Mouse (Mus musculus) gonadal fat pad, adult 2 months (tissue): Measurements from ENCODE around the gene Gyg. TPM values are rescaled to one million over a fixed set of nuclear protein-coding genes. Genes with fewer than 3 reads are reported as not detected.

Experiments used
- DNase-seq: peaks from one replicate; pipeline ENCODE4 v3.0.0-alpha.2; 2012; ENCODE audit warnings: low read depth
- polyA plus RNA-seq: library from polyadenylated mRNA; depleted of rRNA; stranded (reverse); fragments of >200 nt; gene quantifications from 2 replicates; pipeline ENCODE4 v1.2.3, GENCODE M21; 2012; rRNA removed

Gyg gene
- polyA plus RNA-seq = 34.4 and 50.1 TPM in 2 replicates

DNA sequence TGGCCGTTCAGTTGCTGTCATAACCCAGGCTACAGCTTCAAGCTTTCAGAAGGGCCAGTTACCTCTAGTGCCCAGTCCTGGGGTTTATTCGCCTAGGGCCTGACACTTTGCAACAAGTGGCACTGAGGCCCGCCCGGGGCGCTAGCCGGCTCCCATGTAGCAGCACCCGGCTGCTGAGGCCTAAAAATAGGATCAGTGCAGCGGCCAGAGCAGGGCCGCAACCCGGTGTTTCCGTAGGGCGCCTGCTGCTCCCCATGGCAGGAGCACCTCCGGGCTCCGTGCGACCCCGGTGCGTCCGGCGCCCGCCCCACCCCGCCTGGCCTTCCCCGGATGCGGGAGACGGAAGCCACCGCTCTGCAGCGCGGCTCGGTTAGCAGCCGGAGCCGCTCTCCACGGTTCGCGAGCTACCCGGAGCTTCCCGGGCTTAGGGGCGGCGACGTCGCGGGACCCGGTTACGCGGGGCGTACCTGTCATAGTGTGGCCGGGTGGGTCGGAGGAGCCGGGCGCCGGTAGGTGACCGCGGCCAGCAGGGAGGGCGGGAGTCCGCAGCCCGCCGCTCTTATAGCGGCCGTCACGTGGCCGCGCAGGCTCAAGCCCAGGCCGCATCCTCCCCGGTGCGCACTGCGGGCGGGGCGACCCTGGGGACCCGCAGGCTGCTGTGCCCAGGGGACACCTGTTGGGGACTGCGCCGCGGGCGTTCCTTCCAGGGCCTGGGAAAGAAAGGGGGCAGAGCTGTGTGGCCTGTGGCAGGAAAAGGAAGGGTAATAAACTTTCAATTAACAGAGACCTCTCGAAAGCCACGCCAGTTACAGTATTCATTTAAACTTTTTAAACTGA is at the start of gene Gyg:
Gene Gyg, minus strand, starts transcription at position 787 of the 837 bp plus-strand sequence.
- DNase-seq = no peak

DNA sequence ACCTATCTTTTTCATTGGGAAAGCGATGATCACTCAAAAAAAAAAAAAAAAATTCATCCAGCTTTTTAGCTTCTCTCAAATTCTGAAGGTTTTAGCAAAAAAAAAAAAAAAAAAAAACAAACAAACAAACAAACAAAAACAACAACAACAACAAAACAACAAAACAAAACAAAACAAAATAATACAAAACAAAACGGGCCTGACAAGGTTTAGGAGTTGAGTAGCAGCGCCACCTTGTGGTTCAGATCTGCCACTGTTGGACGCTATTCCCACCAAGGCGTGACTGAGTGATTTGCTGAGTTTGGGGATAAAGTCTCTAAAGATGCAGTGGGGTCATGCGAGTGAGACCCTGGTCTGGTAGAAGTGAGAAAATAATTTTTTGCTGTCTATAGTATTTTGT is 43.8 kb upstream of the Gyg start:
- DNase-seq = no peak

DNA sequence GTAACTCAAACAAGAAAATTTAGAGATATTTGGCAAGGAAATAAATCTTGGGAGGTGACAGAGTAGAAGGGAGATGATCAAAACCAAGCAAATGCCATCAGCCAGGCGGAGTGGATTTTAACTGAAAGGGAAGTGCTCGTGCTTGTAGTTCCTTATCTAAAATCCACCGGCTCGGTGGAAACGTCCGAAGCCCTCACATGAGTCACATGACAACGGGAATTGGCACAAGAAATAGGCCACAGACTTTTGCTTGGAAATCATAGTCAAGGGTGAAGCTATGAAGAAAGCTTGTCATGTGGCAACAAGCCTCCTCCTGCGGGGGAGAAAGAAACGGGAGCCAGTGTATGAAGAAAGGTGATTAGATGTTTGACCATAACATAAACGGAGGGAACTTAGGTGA is 42.8 kb upstream of the Gyg start:
- peak; percentile 44 for DNase-seq

DNA sequence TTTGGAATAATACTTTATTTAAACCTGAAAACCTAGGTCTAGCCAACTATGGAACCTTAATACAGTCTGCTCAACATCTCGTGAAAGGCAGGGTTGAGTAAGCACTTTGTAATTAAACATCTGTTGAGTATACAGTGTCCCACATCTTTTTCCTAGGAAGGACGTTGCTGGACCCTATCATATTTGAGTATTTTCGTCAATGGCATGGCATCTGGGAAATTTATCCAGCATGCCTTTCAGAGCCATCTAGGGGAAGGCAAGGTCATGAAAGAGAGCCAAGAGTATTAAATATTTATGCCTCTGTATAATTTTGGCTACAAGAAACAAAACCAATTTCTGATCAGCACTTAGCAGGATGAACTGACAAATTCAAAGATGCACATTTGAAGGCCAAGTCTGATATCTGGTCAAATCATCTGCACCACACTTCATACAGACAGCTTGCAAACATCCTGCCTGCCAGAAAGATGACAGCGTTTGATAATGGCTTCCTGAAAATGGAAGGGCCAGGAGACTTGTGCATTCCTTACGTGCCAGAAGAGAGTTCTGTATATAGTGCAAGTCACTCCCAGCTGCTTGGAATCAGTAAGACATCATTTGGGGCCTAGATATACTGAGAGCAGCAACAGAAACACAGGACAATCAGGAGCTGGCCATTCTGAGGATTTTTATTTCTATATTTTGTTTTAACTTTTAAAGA is 34.0 kb upstream of the Gyg start:
- DNase-seq = no peak

DNA sequence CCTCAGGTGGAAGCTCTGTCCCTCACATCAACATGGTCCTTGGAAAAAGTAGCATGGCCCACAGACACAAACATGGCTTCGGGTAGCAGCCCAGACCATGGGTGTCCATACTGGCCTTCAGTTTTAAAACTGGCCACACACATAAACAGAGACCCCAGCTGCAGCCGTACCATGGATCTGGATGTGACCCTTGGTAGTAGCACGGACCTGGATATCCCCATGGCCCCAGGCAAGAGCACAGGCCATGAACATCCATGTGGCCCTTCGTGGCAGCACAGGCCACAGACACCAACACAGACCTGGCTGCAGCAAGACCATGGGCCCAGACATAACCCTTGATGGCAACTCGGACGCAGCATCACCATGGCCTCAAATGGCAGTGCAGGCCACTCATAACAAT is 17.3 kb upstream of the Gyg start:
- no peak for DNase-seq

DNA sequence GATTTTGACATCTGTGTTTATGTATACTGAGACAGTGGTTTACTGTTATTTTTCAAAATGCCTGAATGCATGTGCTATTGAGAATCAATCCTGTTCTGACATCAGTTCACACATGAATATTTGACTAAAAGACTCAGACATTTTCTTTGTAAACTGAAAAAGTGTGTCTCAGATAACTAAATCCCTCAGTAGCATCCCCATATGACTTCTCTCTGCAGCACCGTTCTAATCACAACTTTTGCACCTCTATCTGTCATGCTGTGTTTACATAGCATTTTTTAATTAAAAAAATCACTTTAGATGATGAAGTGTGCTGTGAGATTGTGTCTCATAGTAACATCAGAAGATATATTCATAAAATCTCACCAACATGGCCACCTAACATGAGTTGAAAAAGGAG is 12.4 kb upstream of the Gyg start:
- no peak for DNase-seq

DNA sequence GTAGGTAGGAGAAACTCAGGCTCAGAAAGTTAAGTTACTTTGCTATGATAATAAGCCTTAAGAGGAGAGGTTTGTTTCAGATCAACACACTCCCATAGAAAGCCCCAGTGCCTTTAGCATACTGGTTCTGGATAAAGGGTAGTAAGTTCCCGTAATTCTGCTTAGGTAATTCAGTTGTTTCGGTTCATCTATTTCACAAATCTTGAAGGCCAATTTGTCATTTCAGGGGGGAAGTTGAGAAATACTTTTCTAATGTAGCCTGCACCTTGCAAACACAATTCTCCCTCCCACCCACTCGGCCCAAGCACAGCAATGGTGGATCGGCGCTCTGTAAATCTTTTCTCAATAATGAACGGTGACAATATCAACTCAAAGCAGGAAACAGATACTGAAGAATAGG is 359 bp upstream of the Gyg start:
- DNase-seq = no peak

DNA sequence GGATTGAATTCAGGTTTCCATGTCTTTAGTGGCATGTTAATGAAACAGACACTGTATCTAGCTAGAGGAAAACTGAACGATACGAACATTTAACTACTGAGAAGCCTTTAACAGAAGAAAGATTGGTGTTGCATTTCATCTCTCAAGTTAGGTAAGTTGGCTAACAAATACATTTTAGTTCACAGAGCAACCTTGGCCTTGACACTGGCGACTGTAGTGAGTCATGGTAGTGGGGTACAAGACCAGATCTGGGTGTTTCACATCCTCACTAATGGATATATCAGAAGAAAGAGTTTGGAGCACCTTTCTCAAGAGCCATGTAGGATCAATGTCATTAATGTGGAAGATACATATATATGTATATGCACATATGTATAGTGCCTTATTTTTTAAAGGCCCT is 3.5 kb downstream of the Gyg start:
- DNase-seq = no peak

DNA sequence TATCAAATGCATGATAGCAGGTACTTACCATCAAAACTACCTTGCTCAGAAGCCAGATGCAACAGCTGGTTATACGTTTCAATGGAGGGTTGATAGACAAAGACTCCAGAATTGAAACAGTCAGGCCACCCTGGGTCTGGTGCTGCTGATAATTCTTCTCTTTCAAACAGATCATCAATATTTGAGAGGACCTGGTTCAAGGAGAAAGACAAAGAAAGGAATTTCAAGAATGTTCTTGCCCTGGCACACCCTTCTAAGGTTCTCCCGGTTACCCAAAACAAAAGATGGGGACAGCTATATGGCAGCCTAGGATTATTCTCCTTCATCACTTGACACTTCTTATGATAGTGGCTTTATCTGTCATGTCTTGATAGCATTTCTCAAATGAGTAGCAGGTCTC is 4.6 kb downstream of the Gyg start:
- DNase-seq = no peak

DNA sequence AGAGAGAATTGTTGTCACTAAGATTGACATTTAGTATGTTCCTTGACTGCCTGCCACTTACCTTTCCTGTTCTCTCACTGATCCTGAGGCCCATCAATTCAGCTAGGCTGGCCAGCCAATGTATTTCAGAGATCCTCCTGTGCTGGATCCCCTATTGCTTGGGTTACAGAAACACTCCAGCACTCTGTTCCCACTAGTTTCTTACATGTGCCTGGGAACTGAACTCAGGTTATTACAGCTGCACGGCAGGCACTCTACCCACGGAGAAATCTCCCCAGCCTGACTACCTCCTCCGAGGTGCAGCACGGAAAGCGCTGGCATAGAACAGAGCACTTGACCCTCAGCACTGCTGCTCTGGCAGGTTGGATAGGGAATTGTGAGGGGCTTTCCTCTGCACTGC is 7.5 kb downstream of the Gyg start:
- no peak for DNase-seq

DNA sequence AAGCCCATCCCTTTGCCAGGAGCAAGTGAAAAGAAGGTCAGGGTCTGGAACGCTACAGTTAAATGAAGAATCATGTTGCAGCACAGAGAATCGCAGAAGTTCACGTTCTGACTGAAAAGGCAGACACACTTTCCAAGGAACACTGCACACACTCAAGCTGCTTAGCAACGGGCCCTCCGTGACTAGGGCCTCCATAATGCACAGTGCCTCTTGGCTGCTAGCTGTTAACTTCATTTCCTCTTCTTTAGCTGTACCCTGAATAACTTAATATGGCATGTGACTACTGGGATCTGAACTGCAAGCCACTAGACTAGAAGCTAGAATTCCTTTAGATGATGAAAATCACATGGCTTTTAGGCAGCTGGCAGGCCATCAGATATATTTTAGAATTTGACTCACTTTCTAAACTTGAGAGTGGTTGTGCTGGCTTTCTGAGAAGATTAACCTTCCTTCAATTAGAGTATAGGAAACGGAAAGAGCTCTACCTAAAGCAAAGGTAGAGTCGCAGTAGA is 8.2 kb downstream of the Gyg start:
- no peak for DNase-seq

DNA sequence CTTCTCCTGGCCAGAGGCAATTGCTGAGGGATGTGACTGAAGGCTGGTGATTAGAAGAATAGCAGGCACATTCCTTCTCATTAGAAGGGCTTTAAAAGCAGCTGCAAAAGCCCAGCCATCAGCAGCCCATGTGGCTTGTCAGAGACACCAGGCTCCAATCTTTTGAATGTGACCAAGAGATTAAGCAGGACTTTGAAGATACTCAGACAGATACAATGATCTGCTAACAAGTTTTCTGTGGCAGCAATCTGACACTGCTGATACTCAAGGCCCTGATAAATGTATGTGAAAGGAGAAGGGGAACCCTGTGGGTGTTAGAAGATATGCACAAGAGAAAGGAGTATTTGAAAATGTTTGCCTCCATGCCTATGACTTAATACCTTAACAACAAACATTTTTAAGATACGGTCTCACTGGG is 9.4 kb downstream of the Gyg start:
- DNase-seq = no peak

DNA sequence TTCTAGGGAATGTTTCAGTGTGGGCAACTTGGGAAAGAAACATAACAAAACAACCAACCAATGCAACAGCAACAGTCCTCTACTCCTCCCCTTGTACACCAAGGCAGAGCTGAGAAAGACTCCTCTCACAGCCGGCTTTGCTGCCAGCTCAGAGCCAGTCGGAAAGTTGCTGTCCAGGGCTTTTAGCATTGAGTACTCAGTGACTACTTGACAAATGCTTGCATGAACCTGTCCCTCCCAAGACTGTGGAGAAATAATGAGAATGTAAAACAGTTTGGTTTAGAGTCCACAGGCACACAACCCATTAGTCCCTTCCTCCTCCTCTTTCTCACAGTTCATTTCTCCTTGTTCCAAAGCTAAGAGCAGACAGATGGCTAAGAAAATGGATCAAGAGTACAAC is 10.7 kb downstream of the Gyg start:
- no peak for DNase-seq

DNA sequence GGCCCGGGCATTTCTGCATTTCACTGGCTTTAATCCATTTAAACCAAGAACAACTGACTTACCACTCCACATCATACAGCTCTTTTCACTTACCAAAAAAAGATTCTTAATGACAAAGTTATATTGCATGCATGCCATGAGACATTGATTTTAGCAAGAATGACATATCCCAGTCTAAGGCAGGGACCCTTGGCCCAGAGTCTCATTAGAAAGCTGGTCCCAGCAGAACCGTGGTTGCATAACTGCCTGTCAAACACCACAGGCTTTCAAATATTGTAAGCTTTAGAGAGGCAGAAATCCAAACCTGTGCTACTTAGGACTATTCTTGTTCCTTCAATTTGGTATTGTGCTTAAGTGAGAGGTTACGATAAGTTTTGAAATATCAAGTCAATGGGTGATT is 11.4 kb downstream of the Gyg start:
- DNase-seq = no peak

DNA sequence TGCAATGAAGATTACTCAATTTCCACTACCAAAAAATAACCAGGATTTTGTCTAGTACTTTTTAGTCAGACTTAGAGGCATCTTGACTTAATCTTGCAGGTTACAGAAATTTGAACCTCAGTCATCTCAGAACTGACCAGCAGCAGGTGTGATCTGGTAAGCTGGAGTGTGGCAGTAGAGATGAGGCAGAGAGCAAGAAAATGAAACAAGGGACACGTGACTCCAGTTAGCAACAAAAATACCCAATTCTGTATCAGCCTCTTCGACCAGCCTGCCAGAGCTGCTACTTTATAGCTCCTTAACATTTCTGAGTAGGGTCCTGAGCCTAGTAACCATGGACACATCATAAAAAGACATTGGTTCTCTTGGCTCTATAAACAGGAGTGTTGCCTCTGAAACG is 12.5 kb downstream of the Gyg start:
- DNase-seq = no peak

DNA sequence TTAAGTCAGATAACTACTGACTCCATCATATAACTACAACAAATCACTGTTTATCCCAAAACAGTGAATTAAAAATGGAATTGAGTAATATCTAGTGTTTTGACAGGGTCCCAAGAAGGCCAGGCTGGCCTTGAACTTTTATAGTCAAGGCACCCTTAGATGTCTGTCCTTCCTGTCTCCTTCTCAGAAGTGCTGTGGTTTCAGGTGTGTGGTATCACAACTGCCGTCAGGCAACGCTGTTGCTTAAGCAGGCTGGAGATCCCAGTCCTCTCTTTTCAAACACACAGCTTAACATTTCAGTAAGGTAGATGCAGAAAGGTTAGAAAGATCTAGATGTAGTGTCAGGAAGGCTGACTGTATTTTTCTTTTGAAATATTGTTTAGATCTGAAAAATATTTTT is 13.0 kb downstream of the Gyg start:
- DNase-seq = no peak

DNA sequence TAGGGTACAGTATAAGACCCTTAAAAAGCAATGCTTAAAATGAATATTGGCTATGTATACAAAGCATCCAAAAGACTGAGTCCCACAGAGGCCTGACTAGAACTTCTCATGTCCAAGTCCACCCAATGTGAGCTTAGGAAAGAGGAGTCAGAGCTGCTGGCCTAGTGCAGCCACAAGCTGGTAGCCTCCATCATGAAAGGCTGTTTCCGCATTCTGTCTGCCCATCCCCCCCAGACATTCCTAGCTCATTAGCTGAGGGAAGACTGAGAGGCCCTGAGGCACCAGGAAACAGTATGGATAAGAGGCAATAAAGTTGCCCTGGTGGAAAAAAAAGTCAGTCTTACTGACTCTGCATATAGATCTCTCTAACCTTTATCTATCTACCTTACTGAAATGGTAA is 13.4 kb downstream of the Gyg start:
- DNase-seq = no peak

DNA sequence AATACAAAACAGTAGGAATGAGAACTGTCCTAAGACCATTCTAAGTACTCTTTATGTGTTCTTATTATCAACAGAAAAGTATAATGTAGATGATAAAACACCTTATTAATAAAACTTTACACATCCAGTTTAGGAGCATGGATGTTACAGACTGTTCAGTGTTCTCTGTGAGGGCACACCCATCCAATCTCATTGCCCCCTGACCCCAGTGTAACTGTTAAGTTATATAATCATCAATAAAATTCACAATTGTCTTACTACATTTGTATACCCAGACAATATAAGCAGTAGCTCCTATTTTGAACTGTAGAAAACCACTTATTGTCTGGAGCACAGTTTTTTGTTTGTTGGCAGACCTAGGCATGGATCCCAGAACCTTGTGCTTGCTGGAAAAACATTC is 13.9 kb downstream of the Gyg start:
- DNase-seq = no peak

DNA sequence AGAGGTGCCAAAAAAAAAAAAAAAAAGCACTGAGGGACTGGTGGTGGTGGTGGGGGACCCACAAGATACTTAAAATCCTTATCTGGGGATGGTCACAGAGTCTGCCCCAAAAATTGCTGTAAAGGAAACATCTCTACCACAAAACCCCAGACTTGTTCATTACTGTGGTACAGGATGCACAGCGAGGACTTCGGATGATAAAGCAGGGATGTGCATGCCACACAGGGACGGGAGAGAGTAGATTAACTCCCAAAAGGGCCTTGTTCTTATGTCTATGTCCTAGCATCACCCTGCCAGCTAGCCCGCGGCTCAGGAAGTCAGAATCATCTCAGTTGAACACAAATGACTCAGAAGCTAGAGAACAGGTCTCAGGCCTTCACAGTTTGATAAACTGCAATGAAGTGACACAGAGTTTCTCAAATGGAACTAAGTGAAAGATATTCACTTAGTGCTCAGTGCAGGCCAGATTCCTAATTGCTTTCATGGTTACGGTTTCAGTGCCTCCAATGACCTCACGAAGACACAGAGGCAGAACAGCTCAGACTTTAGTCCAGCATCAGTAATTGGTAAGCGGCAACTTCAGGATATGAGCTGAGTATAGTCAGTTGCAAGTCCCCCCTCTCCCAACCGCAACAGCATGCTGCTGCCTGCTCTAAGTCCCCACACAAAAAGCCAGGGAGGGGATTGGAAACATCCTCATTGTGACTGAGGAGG is 18.1 kb downstream of the Gyg start:
- no peak for DNase-seq

DNA sequence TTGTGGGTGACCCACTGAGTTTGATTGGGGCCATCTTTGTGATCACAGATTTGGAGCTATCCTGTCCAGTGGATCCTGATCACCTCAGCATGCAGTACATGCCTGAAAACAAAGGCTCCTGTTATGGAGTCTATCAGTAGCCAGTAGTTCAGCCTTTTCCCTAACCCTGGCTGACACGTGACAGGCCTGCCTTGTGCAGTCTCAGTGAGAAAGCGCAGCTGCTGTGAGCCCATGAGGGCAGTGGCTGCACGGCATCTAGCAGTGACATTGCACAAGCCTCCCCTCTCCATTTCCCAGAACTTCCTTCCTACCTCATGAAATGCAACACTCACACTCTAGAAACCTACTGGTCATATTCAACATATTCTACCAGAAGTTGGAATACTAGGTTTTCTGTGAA is 20.6 kb downstream of the Gyg start:
- no peak for DNase-seq

DNA sequence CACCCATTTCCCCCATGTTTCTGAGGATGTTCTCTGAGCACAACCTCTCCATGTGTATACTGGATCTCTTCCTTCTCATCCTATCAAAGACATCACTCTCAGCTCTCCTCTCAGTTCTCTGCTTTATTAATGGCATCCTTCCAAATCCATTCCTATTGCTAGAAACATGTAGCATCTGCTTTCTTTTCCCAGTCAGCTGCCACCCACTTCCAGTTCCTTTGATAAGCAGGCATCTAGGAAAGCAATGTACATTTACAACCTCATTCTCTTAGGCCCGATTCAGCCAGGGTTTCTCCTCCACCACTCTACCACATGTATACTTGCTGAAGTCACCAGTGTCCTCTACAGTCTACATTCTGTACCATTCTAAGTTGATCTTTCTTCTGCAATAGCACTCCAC is 21.4 kb downstream of the Gyg start:
- no peak for DNase-seq

DNA sequence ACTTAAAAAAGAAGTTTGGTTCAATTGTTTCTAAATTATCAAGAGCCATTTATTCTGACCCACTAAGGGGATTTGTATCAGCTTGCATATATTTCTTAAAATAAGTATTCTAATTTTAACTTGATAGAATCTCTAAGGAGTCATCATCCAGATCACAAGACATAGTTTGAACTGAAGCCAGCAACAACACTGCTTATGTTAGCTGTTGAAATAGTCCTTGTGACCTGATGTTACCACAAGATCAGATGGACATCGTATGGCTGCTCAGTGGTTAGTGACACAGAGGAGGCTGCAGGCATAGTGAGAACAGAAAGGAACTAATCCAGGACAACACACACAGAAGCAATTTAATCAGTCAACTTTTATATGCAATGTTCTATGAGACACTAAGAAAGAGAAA is 22.4 kb downstream of the Gyg start:
- no peak for DNase-seq

DNA sequence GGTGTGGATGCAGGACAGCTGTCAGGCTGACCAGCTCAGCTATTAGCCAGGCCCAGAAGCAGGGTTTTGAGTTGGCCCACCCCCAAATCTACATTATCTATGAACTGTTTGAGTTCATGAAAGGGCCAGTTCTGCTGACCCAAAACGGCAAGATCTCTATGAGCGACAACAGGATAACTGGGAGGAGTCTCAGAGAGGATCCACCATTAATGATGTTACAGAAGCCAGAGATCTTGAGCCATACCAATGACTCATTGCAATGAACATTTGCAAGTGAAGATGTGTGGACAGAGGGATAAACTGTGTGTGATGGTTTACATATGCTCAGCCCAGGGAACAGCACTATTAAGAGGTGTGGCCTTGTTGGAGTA is 23.8 kb downstream of the Gyg start:
- DNase-seq = no peak
